Mouse (Mus musculus): ENCODE results near the gene Nfatc3. TPM values are rescaled to one million over a fixed set of nuclear protein-coding genes. Genes with fewer than 3 reads are reported as not detected.

Gene Nfatc3
- total RNA-seq, 2 experiments from 2014 or later = 12.1 to 13.4 TPM

DNA sequence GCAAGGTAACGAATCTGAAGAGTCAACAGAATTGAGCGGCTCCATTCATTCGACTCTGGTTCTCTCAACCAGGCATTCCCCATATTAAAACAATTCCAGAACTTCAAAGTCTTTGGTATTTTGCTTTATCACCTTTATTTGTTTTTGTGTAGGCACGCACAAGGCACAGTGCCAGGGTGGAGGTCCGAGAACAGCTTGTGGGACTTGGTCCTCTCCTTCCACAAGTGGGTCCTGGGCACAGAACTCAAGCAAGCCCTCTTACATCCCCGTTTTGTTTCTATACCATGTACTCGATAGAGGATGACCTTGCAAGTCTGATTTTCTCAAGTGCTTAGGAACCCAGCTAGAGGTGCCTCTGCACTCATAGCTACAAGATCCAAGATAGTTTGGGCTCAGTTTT lies 80.0 kb downstream of the Nfatc3 start:
- no peak for TF ChIP-seq CTCF (IDR thresholded peaks at IDR 0.05)
- Histone ChIP-seq H3K4me3 (peak overlapping the region; percentile 50), H3K27ac (peak overlapping the region; percentile 10; the same call in 1 of the 2 replicates)
- DNase-seq (ENCODE audit: extremely low spot score in 1 of 2, low spot score in 2 of 2) = no peak
- intact Hi-C loops (cut with DNase I) = no loop called here

DNA sequence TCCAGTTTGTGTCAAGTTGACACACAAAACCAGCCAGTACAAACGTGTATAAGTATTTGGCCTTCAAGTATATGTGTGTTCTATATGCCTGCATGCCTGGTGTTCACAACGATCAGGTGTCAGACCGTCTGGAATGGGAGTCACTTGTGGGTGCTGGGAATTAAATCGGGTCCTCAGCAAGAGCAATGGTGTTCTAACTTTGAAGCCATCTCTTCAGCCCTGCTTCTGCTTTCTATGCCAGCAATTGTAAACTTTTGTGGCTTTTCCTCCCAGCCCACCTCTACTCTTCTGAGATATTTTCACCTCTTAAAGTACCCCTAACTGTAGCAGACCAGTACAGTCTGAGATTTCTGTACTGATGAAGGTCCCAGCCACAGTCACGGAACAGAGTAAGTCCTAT lies 81.6 kb downstream of the Nfatc3 start:
- Histone ChIP-seq H3K4me3 (no peak overlapping the region), H3K27ac (no peak overlapping the region)
- intact Hi-C loops (cut with DNase I) = loop anchor here (2.0 kb wide), 2 partner anchors 59 to 87 kb away; no protein-coding TSS in a partner anchor
- DNase-seq (ENCODE audit: extremely low spot score in 1 of 2, low spot score in 2 of 2) = no peak
- no peak for TF ChIP-seq CTCF (IDR thresholded peaks at IDR 0.05)

DNA sequence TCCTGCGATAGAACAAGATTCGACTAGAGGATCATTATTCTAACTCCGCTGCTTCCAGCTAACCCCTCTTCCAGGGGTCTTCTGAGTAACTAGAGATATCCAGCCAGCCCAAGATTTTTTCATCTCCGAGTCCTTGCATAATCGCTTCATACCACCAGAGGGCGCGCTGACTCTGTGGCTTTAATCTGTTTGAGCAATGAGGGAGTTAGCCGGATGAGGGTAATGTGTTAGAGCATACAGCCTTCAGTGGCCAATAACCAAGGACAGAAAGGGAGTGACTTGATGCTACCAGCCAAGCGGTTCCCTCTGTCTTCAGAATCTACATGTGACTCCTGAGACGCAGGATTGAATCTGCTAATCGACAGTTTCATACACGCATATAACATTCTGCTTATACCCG lies 82.1 kb downstream of the Nfatc3 start:
- Histone ChIP-seq H3K4me3 (no peak overlapping the region), H3K27ac (no peak overlapping the region)
- peak; percentile 97 for TF ChIP-seq CTCF (IDR thresholded peaks at IDR 0.05)
- DNase-seq (ENCODE audit: extremely low spot score in 1 of 2, low spot score in 2 of 2) = peak; percentile 75 to 82
- intact Hi-C loops (cut with DNase I) = loop anchor here (2.0 kb wide), 2 partner anchors 58 to 86 kb away; no protein-coding TSS in a partner anchor

DNA sequence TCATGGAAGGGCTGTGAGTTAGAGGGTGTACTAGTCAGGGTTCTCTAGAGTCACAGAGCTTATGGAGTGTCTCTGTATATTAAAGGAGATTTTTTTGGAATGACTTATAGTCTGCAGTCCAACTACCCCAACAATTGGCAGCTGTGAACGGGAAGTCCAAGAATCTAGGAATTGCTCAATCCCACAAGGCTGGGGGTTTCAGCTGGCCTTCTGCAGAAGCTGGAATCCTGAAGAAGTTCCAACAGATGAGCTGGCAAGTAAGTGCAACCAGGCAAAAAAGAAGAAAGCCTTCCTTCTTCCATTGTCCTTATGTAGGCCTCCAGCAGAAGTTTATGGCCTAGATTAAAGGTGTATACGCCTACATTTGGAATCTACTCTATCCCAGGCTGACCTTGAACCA lies 86.7 kb downstream of the Nfatc3 start:
- Histone ChIP-seq H3K4me3 (no peak overlapping the region), H3K27ac (no peak overlapping the region)
- TF ChIP-seq CTCF (IDR thresholded peaks at IDR 0.05) = no peak
- DNase-seq (ENCODE audit: extremely low spot score in 1 of 2, low spot score in 2 of 2) = no peak
- intact Hi-C loops (cut with DNase I) = no loop called here

DNA sequence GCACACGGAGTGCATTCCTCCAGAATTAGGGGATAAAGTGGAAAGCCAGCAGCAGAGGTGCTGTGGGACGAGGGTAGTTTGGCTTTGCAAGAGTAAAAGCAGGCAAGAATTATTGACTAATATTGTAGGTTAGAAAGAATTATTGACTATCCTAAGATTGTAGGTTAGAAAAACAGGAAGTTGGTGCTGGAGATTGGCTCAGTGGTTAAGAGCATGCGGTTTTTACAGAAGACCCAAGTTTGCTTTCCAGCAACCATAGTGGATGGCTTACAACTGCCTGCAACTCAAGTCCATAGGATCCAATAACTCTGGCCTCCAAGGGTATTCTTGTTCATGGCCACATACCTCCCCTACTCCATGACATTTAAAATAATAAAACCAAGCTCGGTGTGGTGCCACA lies 87.4 kb downstream of the Nfatc3 start:
- Histone ChIP-seq H3K4me3 (no peak overlapping the region), H3K27ac (no peak overlapping the region)
- intact Hi-C loops (cut with DNase I) = no loop called here
- no peak for DNase-seq (ENCODE audit: extremely low spot score in 1 of 2, low spot score in 2 of 2)
- no peak for TF ChIP-seq CTCF (IDR thresholded peaks at IDR 0.05)

DNA sequence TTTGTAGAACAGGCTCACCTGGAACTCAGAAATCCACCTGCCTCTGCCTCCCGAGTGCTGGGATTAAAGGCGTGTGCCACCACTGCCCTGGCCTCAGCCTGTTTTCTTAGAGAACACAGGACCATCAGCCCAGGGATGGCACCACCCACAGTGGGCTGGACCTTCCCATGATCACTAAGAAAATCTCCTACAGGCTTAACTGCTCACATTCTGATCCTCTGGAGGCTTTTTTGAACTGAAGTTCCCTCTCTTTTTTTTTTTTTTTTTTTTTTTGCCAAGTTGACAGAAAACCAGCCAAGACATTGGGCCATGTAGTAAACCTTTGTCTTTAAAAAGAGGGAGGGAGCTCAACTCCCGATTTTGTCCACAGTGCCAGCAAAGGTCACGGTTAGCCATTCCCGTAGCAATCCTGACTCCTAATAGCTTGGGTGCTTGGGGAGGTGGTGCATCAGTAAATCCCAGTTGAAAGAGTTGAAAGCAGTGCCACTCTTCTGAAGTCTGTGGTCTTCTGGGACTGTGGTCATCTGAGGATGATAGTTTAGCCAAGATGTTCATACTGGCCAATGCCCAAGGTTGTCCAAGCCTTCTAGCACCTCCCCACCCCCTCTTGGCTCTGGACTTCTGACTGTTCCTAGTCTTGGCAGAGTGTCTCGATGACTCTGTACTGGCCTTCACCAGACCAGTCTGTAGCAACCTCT lies 89.4 kb downstream of the Nfatc3 start:
- no peak for TF ChIP-seq CTCF (IDR thresholded peaks at IDR 0.05)
- DNase-seq (ENCODE audit: extremely low spot score in 1 of 2, low spot score in 2 of 2) = no peak
- intact Hi-C loops (cut with DNase I) = no loop called here
- Histone ChIP-seq H3K27ac (no peak overlapping the region), H3K4me3 (no peak overlapping the region)

DNA sequence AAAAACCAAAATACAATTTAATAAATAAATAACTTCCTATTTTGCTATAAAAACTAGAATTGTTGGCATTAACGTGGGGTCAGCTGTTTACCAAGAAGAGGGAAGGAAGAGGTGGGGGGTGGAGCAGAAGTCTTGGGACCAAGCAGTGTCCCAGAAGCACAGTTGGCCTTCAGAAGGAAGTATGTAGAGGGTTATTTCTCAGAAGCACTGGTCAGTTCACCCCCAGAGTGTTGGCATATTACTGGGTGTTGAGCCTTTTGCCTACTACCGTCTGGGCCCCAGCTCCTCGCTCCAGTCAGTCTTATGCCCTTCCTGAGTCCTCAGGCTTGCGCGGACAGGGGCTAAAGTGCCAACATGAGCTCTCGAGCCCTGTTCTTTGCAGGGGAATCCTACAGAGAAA lies 90.4 kb downstream of the Nfatc3 start:
- intact Hi-C loops (cut with DNase I) = no loop called here
- TF ChIP-seq CTCF (IDR thresholded peaks at IDR 0.05) = no peak
- H3K27ac ChIP-seq = 0 out of 2 replicates have a peak overlapping the region, but pooled peaks have one; percentile 36
- no peak for DNase-seq (ENCODE audit: extremely low spot score in 1 of 2, low spot score in 2 of 2)
- H3K4me3 ChIP-seq = no peak overlapping the region

DNA sequence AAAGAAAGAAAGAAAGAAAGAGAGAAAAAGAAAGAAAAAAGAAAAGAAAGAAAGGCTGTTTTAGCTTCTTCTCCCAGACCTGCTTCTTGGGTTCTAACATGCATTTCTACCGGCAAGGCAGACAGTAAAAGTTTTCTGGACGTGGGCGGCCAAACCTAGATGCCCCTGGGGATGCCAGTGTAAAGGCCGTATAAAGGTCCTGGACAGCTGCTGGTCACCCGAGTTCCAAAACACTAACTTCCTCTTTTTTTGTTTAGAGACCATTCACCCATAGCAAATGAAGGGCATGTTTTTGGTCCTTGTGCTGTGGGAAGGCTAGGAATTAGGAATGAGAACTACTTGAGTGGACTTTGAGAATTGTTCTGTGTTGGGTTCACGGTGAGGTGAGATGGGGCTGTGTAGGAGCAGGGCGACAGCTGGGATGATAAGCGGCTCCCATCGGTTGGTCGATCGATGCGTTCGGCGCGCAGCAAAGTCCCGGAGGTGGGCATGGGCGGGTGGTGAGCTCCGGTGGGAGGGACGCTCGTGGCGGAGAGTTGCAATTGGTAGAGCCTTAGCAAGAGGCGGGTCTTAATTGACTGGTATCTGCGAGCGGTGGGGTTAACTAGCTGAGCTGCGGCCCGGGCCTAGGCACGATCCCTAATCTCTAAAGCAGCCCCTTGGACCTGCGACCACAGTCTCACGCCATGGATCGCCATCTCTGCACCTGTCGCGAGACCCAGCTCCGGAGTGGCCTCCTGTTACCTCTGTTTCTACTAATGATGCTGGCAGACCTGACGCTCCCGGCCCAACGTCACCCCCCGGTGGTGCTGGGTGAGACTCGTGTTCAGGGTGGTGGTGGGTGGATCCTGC lies 91.4 kb downstream of the Nfatc3 start, which contains the start of gene Pla2g15:
Gene Pla2g15, plus strand, starts transcription at position 599 of the 852 bp plus-strand sequence.
- Histone ChIP-seq H3K27ac (peak within 1 kb of the TSS; percentile 77), H3K4me3 (peak within 1 kb of the TSS; percentile 93)
- peak; percentile 90 to 92 for DNase-seq (ENCODE audit: extremely low spot score in 1 of 2, low spot score in 2 of 2)
- no peak for TF ChIP-seq CTCF (IDR thresholded peaks at IDR 0.05)
- intact Hi-C loops (cut with DNase I) = no loop called here

DNA sequence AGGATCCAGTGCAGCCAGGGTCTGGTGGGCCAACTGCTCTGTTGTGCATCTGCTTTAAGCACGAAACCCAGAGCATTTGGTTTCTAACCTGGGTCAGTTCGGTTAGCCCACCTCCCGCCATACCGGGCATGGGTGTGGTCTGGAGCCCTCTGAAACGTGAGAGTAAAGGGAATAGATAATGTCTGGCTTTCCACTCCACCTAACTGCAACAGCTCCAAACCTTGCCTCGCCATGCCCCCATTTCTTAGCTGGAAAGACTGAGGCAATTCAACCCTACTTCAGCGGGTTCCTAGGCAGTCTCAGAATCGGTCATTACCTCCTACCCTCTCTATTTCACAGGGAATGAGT lies 92.0 kb downstream of the Nfatc3 start:
- peak overlapping the region; percentile 93 for H3K4me3 ChIP-seq
- DNase-seq (ENCODE audit: extremely low spot score in 1 of 2, low spot score in 2 of 2) = no peak
- intact Hi-C loops (cut with DNase I) = no loop called here
- peak overlapping the region; percentile 77 for H3K27ac ChIP-seq
- TF ChIP-seq CTCF (IDR thresholded peaks at IDR 0.05) = no peak

DNA sequence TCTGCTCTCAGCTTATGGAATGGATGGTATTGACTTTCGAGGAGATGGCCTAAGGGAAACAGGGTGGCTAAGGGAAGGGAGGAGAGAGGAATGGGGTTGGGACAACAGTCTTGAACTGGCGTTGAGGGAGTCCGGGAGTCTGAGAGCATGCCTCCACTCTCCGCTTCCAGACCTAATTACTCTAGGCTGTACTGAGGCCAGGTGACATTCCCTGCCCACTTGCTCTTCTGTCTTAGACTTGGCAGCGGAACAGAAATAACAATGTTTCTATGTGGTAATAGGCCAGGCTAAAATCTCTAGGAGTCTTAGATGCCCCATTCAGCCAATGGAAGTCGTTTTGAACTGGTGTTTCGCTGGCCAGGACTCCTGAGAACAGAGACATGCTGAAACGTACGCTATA lies 92.4 kb downstream of the Nfatc3 start:
- Histone ChIP-seq H3K4me3 (peak overlapping the region; percentile 93), H3K27ac (peak overlapping the region; percentile 77)
- no peak for DNase-seq (ENCODE audit: extremely low spot score in 1 of 2, low spot score in 2 of 2)
- intact Hi-C loops (cut with DNase I) = no loop called here
- TF ChIP-seq CTCF (IDR thresholded peaks at IDR 0.05) = no peak

DNA sequence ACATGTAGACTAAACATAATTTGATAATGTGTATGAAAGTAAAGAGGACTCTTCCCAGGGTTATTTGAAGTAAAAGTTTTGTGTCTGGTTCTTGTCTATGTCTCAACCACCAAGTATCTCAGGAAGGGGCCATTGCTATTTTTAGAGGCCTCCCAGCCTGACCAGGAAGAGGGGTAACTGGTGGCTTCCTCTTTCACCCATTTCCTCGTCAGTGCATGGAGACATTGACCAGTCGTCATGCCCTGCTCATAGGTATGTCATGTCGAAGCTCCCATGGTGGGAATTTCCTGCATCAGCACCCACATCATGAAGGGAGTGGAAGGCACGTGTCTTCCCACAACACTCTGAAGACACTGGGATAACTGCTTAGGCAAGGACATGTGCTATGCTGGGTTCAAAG lies 94.2 kb downstream of the Nfatc3 start:
- intact Hi-C loops (cut with DNase I) = no loop called here
- peak overlapping the region; percentile 29; the same call in 1 of the 2 replicates for H3K27ac ChIP-seq
- no peak for DNase-seq (ENCODE audit: extremely low spot score in 1 of 2, low spot score in 2 of 2)

DNA sequence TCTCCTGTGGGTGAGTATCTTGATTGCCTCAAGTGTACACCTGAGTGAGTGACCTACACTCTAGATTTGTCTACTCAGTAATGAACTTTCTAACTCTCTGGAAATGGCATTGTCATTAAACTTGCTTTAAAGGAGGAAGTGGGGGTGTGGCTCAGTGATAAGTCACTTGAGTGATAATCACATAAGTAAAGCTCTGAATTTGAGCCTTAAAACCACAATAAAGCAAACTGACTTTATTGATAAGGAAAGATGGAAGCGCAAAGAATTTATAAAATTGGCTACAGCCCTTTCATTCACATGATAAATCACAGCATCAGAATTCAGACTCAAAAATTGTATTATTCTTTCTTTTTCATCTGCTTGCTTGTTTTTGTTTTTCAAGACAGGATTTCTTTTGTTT lies 98.8 kb downstream of the Nfatc3 start:
- intact Hi-C loops (cut with DNase I) = no loop called here

More for the DNA sequence above, 94.2 kb downstream of the Nfatc3 start:
- H3K4me3 ChIP-seq = no peak overlapping the region
- no peak for TF ChIP-seq CTCF (IDR thresholded peaks at IDR 0.05)

More for the DNA sequence above, 98.8 kb downstream of the Nfatc3 start:
- H3K27ac ChIP-seq = no peak overlapping the region
- no peak for DNase-seq (ENCODE audit: extremely low spot score in 1 of 2, low spot score in 2 of 2)
- no peak overlapping the region for H3K4me3 ChIP-seq
- TF ChIP-seq CTCF (IDR thresholded peaks at IDR 0.05) = no peak
